Mouse (Mus musculus) ovary, postnatal 36 days (tissue): ENCODE results near the gene Depdc5.
"Not testable (repeated sequence)": the region's sequence is repeated elsewhere in the genome, so short reads cannot be mapped to it uniquely, and the experiment has no call there.

Source experiments
- DNase-seq: peaks from one replicate; pipeline ENCODE4 v3.0.0; 2022; ENCODE audit warnings: low spot score, mixed read lengths

Gene Depdc5

DNA sequence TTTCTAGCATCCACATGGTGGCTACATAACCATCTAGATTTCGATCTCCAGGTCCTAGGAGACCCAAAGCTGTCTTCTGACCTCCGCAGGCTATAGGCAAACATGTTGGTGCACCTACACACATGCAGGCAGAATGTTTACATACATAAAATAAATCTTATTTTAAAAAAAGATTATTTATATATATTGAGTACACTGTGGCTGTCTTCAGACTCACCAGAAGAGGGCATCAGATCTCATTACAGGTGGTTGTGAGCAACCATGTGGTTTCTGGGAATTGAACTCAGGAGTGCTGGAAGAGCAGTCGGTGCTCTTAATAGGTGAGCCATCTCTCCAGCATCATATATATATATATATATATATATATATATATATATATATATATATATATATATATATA is 50.6 kb downstream of the Depdc5 start:
- no peak for DNase-seq

GRCm38 (mm10) chr5:32919281-32919680 is 55.8 kb downstream of the Depdc5 start:
- DNase-seq: not testable (repeated sequence)

DNA sequence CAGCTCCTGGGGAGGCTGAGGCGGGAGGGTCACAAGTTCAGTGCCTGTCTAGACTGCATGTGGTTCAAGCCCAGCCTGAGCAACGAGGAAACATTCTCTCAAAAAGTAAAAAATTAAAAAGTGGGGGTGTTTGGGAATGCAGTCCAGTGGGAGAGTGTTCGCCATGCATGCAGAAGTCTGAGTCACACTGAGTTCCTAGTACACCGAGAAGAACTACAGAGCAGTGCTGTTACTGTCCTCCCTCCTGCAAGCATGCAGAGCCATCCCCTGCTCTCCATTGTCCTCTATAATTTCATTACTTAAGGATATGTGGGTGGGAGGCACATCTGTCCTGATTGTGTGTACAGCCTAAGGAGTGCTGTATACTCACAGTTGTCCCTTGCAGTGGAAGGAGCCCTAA is 59.4 kb downstream of the Depdc5 start:
- no peak for DNase-seq

DNA sequence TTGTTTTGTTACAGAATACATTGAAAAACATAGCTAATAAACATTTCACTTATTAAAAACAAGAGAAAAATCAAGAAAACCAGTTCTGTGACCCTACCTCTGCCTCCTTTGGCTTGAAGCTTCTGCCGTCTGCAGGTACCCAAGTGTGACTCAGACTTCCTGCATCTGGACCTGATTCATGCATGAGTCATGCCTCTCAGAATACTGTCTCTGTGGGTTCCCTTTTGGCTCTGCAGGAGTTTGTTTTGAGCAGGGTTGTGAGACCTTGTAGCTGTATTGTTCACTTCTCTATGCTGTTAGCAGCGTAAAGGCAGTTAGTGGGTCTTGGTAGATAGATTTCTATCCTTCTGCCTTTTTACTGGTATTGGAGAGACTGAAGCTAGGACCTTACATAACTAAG is 67.3 kb downstream of the Depdc5 start:
- no peak for DNase-seq

GRCm38 (mm10) chr5:32934654-32935053 is 71.2 kb downstream of the Depdc5 start:
- no peak for DNase-seq

GRCm38 (mm10) chr5:32940586-32940985 is 77.1 kb downstream of the Depdc5 start:
- no peak for DNase-seq

DNA sequence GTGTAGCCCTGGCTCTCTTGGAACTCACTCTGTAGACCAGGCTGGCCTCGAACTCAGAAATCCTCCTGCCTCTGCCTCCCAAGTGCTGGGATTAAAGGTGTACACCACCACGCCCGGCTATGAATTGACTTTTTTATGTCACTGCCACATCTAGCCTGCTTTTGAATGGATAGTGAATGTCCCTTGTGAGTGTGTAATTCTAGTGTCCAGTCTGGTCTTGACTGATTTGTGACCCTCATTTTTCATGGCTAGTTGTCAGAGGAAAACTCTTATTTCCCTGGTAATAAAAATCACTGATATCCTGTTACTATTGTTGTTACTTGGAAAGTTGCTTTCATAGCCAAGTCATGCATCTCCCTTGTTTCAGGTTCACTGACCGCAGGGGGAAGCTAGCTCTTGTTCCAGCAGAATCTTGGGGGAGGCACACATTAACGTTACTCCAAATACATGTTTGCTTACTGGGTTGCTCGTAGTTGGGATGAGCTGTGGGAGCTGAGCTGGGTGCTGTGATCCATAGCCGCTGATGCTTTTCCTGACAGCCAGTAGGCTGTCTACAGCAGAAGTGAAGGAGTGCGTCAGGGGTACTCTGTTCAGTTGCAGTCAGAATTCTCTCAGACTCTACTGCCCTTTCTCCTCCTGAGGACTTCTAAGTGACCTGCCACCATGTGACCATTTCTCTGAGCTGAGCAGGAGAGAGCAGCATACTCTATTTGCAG is 77.9 kb downstream of the Depdc5 start:
- no peak for DNase-seq

DNA sequence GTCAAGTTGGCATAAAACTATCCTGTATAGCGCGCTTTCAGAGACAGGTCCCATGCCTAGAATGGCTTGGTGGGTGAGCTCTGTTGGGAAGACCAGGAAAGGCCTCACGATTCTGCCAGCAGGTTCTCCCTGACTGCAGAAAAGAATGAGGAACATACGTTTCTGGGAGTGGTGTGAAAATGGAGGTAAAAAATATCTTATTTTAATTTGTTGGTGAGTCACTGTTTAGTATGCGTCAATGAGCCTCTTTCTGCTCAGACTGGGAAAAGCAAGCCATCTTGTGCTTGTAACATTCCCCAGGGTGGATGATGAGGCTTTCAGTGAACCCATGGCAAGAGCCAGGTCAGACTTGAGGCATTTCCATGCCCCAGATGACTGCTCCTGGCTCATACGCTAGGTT is 86.6 kb downstream of the Depdc5 start:
- DNase-seq: no peak

GRCm38 (mm10) chr5:32950702-32951274 is 87.3 kb downstream of the Depdc5 start:
- DNase-seq: no peak

- no peak for DNase-seq
These were observed 92.2 kb downstream of the Depdc5 start for GRCm38 (mm10) chr5:32955716-32956115.

- no peak for DNase-seq
These were observed 98.1 kb downstream of the Depdc5 start for GRCm38 (mm10) chr5:32961616-32962015.

DNA sequence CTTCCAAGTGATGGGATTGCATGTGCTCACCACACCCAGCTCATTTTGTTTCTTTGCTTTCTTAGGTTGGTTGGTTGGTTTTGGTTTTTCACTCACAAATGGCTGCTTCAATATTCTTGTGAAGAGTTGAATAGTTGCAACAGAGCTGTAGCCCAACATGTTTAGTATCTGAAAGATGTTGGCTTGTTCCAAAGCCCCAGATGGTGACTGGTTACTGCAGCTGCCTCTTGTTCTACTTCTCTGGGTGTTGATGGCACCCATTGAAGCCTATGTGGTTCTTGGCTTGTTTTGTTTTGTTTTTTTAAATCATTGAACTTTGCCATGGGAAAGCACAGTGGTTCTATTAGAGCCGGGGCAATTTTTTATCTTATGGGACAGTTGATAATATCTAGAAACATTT is 99.1 kb downstream of the Depdc5 start:
- DNase-seq: no peak

DNA sequence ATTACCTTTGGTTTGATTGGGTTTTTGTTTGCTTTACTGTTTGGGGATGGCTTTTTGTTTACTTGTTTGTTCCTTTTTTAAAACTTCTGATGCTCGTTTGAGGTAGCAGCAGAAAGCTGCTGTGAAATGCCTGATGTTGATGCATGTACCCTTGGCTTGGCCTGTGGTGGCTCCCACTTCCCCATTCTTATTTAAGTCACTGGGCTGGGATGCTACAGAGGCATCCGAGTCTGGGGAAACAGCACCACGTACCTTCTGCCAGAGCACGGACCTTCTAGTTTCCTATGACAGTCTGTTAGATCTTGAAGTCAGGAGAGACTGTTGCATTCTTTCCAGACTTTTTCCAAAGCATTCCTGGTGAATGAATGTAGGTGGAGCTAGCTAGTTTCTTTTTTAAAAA is 113.0 kb downstream of the Depdc5 start:
- DNase-seq: no peak

GRCm38 (mm10) chr5:32977179-32977578 is 113.7 kb downstream of the Depdc5 start:
- DNase-seq: no peak

- DNase-seq: no peak
These were observed 121.9 kb downstream of the Depdc5 start for GRCm38 (mm10) chr5:32985379-32985778.

DNA sequence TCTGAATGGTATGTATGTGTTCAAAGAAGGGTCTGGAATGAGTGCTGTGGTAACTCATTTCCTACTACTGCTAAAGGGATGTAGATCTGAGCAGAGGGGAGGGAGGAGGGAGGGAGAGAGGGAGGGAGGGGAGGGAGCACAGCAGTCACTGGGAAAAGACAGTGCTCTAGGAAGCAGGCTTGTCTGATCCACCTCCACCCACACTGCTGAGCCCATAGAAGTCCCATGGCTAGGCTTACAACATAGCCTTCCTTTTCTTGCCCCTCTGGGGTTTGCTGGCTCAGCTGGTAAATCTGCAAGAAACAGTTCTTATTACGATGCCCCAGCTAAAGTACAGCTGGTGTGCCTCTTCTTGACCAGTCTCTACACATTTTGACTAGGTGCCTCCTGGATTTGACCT is 124.4 kb downstream of the Depdc5 start:
- DNase-seq: no peak

DNA sequence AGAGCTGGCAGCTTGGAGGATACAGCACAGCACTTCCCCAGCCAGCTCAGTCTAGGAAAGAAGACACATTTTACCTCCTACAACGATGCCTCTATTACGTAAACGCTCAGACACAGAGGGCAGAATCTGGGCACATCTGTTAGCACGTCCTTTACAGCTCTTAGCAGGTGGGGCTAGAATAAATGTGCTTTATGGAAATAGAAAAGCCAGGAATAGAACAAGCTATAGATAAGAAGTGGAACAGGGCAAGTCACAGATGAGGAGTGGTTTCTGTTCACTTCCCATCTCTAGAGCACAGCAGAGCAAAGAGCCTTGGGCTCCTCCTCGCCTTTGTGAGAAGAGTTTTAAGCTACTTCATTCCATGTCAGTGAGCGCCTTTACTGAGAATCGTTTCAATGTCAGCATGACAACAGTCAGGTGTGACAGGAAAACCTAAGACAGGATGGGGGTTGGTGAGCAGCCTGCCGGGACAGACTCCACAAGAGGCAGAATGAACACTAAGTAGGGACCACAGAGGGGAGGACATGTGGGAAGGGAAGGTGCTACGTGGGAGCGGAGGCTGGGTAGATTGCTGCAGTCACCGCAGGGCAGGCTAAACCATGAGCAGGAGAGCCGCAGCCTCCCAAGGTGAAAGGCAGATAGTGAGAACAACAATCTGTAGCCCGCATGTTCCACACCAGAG is 126.6 kb downstream of the Depdc5 start:
- no peak for DNase-seq

DNA sequence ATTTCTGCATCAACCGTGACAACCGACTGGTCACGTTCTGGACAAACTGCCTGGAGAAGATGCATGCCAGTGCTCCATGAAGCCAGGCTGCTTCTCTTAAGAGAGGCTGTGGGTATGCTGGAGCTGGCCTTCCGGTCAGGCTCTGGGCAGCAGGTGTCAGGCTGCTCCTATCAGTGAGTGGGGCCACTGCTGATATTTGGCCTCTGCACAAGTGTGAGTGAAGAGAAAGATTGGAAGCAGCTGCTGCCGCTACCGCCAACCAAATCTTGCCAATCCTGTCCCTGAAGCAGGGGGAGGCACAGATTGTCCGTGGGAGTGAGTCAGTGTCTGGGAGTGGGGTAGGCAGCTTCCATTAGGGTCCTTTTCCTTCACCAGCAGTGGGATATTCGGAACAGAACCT is 127.7 kb downstream of the Depdc5 start:
- peak; percentile 56 for DNase-seq

- DNase-seq: no peak
These were observed 131.0 kb downstream of the Depdc5 start for GRCm38 (mm10) chr5:32994471-32994870.

DNA sequence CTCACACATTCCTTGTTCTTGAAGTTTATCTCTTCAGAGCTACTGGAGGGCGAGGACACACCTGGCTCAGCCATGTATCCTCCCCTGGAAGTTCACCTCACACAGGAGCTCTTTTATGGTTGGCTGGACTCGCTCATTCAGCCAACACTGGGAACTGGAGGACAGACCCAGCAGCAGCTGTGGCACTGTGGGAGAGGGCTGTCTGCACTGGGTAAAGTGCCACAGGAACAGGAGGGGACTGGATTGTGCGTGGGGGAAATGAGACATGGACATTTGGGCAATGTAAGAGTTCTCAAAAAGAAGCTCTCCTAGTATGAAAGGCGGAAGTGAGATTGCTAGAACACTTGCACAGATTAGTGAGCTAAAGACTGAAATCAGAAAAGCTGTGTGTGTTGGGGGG is 132.3 kb downstream of the Depdc5 start:
- DNase-seq: no peak

DNA sequence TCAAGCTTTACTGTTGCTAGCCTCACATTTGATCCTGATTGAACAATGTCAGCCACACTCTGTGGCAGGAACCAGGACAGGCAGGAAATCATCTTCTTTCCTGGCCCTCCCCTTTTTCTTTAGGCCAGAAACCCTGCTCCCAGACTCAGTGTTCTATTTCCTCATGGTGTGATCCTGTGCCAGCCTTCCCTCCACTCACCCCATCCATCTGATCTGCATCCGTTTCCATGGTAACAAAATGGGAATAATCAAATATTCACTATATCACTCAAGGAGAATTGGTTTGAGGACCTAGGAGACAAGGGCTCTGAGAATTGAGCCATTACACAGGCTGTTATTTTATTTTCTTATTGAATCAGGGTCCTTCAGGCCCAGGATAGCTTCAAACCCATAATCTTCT is 133.1 kb downstream of the Depdc5 start:
- no peak for DNase-seq

- no peak for DNase-seq
These were observed 134.2 kb downstream of the Depdc5 start for GRCm38 (mm10) chr5:32997686-32998085.

GRCm38 (mm10) chr5:32998783-32999182 is 135.3 kb downstream of the Depdc5 start:
- no peak for DNase-seq

- no peak for DNase-seq
These were observed 137.6 kb downstream of the Depdc5 start for GRCm38 (mm10) chr5:33001111-33001510.
